Comparison of ENCODE assay signal across 9 mouse cellular contexts in the genomic region with DNA sequence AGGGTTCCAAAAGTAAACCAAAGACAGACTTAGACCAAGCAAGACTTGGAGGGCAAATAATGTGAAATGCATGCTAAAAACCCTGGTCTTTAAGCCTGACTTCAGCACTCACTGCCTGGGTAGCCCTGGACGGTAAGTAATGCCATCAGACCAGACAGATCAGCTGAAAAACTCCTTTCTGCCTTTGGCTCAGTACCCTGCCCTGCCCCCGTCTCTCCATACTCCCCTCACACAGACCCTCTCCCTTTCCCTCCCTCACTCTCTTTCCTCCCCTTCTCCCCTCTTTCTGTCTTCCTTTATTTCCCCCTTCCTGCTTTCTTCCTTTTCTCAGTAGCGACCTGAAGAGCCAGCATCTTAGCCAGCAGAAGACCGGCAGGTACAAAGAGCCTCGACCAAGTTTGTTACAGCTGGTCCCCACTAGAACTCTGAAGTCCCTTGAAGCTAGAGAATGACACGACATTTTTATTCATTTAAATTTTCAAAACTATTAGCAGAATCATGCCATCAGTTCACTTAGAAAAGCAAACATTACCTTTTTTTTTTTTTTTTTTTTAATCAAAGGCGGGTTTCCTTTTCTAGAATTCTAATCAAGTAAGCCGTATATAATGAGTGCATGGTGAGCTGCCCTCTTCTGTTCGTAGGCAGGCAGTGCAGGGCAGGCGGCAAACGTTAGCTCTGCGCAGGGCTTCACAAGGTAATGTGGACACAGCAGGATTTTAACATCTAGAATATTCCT. TPM values are rescaled to one million over a fixed set of nuclear protein-coding genes. Genes with fewer than 3 reads are reported as not detected.
A peak's percentile ranks its signal among the peaks of the same experiment; 100 is the strongest.
DNase-seq lines count a peak whose midpoint lies in the region; ATAC-seq and TF ChIP-seq lines count a peak whose summit lies in the region.
"Had no signal": no experiment of that assay in that cellular context is flagged by ENCODE, and none has a peak within 500 bp of the region (broad histone marks: within the 10 kb centered on the region; RNA-seq: fewer than 3 reads in every experiment).

No protein-coding gene starts in this region.

- no peak overlapping the region for H3K4me3 ChIP-seq in kidney, postnatal 0 days (replicated peaks; ENCODE audit: low read depth, low read length)
- H3K4me3 ChIP-seq in lung, embryonic 16.5 days (ENCODE audit: low read length), result no peak overlapping the region
- H3K4me3 ChIP-seq: erythroblast, embryonic 14.5 days had no signal

- H3K9me3 ChIP-seq in kidney, postnatal 0 days (replicated peaks; ENCODE audit: low read length), result no peaks in the 10 kb centered on the region
- no peaks in the 10 kb centered on the region for H3K9me3 ChIP-seq in lung, embryonic 16.5 days (ENCODE audit: control insufficient read depth, low read length)

- H3K4me1 ChIP-seq in kidney, postnatal 0 days (replicated peaks; ENCODE audit: insufficient read depth, low read length), result no peaks in the 10 kb centered on the region
- no peaks in the 10 kb centered on the region for H3K4me1 ChIP-seq in lung, embryonic 16.5 days (replicated peaks; ENCODE audit: control insufficient read depth, insufficient read depth, low read length)

- H3K36me3 ChIP-seq in kidney, postnatal 0 days (ENCODE audit: insufficient read depth, low read length), result no peaks in the 10 kb centered on the region
- H3K36me3 ChIP-seq in lung, embryonic 16.5 days (ENCODE audit: control insufficient read depth, insufficient read depth, low read length), result no peaks in the 10 kb centered on the region

- peak; percentile 76 for TF ChIP-seq CTCF in kidney, postnatal 0 days (IDR thresholded peaks at IDR 0.05; ENCODE audit: low read depth)

- no peak overlapping the region for H3K27ac ChIP-seq in kidney, postnatal 0 days
- no peak overlapping the region for H3K27ac ChIP-seq in lung, embryonic 16.5 days (ENCODE audit: low read length)

- H3K4me2 ChIP-seq in kidney, postnatal 0 days (ENCODE audit: low read length), result no peak overlapping the region
- H3K4me2 ChIP-seq in lung, embryonic 16.5 days (ENCODE audit: low read depth, low read length), result no peak overlapping the region

- no peaks in the 10 kb centered on the region for H3K27me3 ChIP-seq in kidney, postnatal 0 days (ENCODE audit: insufficient read depth, low read length)
- H3K27me3 ChIP-seq in lung, embryonic 16.5 days (ENCODE audit: control insufficient read depth, insufficient read depth, low read depth, low read length), result no peaks in the 10 kb centered on the region; the same call in 1 of the 2 replicates

- peak; percentile 87 for ATAC-seq in granulocyte monocyte progenitor cell, adult 5-6 weeks (replicated peaks; ENCODE audit: poor library complexity, severe bottlenecking)
- 0 out of 2 replicates have a peak, but pooled peaks have one; percentile 52 for ATAC-seq in kidney, postnatal 0 days (replicated peaks; ENCODE audit: low FRiP score, low read depth)
- ATAC-seq in lung, embryonic 16.5 days (ENCODE audit: low read depth), result peak; percentile 52; the same call in 1 of the 2 replicates
- ATAC-seq in activated CD4-positive, CD25-positive, alpha-beta regulatory T cell, adult 4 months, result no peak

- WGBS in kidney, postnatal 0 days, result 22% methylated on average over 12 of the region's 12 CpGs
- 24% methylated on average over 12 of the region's 12 CpGs for WGBS in lung, embryonic 16.5 days

- no peak overlapping the region for H3K9ac ChIP-seq in kidney, postnatal 0 days (ENCODE audit: low read depth, low read length)
- H3K9ac ChIP-seq in lung, embryonic 16.5 days (ENCODE audit: low read length), result no peak overlapping the region

- DNase-seq in urinary bladder, postnatal 14 days (ENCODE audit: low spot score), result peak; percentile 34
- DNase-seq in urinary bladder, postnatal 10 days (ENCODE audit: low spot score), result no peak
- DNase-seq in cerebellum, postnatal 10 days, result peak; percentile 68 to 72
- DNase-seq in kidney, postnatal 0 days (ENCODE audit: low spot score), result peak; percentile 80
- DNase-seq in right cerebral cortex, adult 18-20 months, result peak; percentile 32

RNA-seq across cellular contexts. Expression of a gene that starts 48.5 kb away (rescaled TPM):
- 0.97 and 0.98 TPM in 2 replicates for total RNA-seq in granulocyte monocyte progenitor cell, adult 5-6 weeks (2014; fragmentation: Nextera tagmentation)
- total RNA-seq in granulocyte monocyte progenitor cell, adult 5-6 weeks (2017), result under 0.01 and 0.22 TPM in 2 replicates
- polyA plus RNA-seq in kidney, postnatal 0 days (2015; fragmentation: Nextera tagmentation; extraction: Ambion mirVana), result 3.5 and 3.6 TPM in 2 replicates
- 2.8 and 3.0 TPM in 2 replicates for polyA plus RNA-seq in lung, embryonic 16.5 days (2015; fragmentation: Nextera tagmentation; extraction: Ambion mirVana)
- polyA plus RNA-seq in activated CD4-positive, CD25-positive, alpha-beta regulatory T cell, adult 4 months (2017; shearing (Covaris generic)), result 1 to 10 TPM; 5.6 to 7.7 TPM
